Mouse (Mus musculus) neural tube, embryonic 11.5 days (tissue): ENCODE measurements around the gene Trmo. TPM values are rescaled to one million over a fixed set of nuclear protein-coding genes. Genes with fewer than 3 reads are reported as not detected.

ENCODE experiments used
- ATAC-seq: fragments of 200-750 bp; cut with Nextera tagmentation; 2 replicates; pipeline ENCODE4 v1.8.0; 2017; ENCODE audit warnings: moderate number of reproducible peaks, mild to moderate bottlenecking, moderate TSS enrichment, moderate library complexity; ENCODE audit not compliant: insufficient read depth, low FRiP score, low TSS enrichment
- DNase-seq: peaks from one replicate; pipeline ENCODE4 v3.0.0-alpha.2; 2015; ENCODE audit warnings: low spot score
- H3K27ac ChIP-seq: fragments of 300-500 bp; sonication (generic); 2 replicates; pipeline ENCODE4 v1.5.1; 2014; ENCODE audit warnings: low read depth, mild to moderate bottlenecking, low read length
- H3K27me3 ChIP-seq: fragments of 300-500 bp; sonication (generic); 2 replicates; pipeline ENCODE4 v1.6.1; 2014; ENCODE audit warnings: mild to moderate bottlenecking, low read length, mixed read lengths; ENCODE audit not compliant: control insufficient read depth, insufficient read depth
- H3K36me3 ChIP-seq: fragments of 300-500 bp; sonication (generic); 2 replicates; pipeline ENCODE4 v1.6.1; 2014; ENCODE audit warnings: mild to moderate bottlenecking, low read length, moderate library complexity, mixed read lengths; ENCODE audit not compliant: control insufficient read depth, insufficient read depth
- H3K4me1 ChIP-seq: fragments of 300-500 bp; sonication (generic); 2 replicates; pipeline ENCODE4 v1.6.1; 2014; ENCODE audit warnings: low read length, mixed read lengths; ENCODE audit not compliant: control insufficient read depth, insufficient read depth
- H3K4me2 ChIP-seq: fragments of 300-500 bp; sonication (generic); 2 replicates; pipeline ENCODE4 v1.6.1; 2014; ENCODE audit warnings: low read depth, mild to moderate bottlenecking, moderate library complexity
- H3K4me3 ChIP-seq: fragments of 300-500 bp; sonication (generic); 2 replicates; pipeline ENCODE4 v1.5.1; 2014; ENCODE audit warnings: low read depth, low read length
- H3K9ac ChIP-seq: fragments of 300-500 bp; sonication (generic); 2 replicates; pipeline ENCODE4 v1.6.1; 2014; ENCODE audit warnings: mild to moderate bottlenecking, low read length
- H3K9me3 ChIP-seq: fragments of 300-500 bp; sonication (generic); 2 replicates; pipeline ENCODE4 v1.6.1; 2016; ENCODE audit warnings: low read length; ENCODE audit not compliant: control insufficient read depth
- WGBS: fragments of 180-500 bp; shearing (Covaris S2); extraction: QIAGEN DNeasy Blood & Tissue Kit; methylation state at CpG from one replicate; pipeline ENCODE4 v1.1.7; 2014; 5-methylcytosine and 5-hydroxymethylcytosine counted together
- polyA plus RNA-seq: library from polyadenylated mRNA; unstranded; fragments of >200 nt; fragmentation: Nextera tagmentation; extraction: Ambion mirVana; gene quantifications from 2 replicates; pipeline ENCODE4 v1.2.1, GENCODE M21; 2014

The Trmo gene
- polyA plus RNA-seq, 1 experiment from 2014 or later, result 10.5 TPM

DNA sequence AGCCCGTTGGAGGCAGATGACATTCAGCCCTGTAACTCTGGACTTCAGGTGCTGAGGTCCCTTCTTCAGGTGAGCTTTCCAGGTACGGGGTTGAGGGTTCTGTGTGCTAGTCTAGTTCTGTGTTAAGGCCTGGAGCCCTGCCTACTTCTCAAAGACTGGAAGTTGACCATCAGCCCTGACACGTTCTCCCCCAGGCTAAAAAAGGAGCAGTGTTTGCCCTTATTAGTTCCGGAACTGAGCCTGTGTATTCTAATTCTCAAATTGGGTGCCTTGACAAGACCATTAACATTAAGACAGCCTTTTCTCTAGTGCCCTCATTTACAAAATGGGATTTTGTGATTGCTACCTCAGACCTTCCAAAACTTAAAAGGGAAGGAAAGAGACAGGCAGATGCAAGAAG lies 42.1 kb downstream of the Trmo start:
- H3K4me3 ChIP-seq, result no peak overlapping the region
- H3K4me2 ChIP-seq, result no peak overlapping the region
- H3K9me3 ChIP-seq, result no peaks in the 10 kb centered on the region
- no peaks in the 10 kb centered on the region for H3K4me1 ChIP-seq
- no peak overlapping the region for H3K9ac ChIP-seq
- no peak for ATAC-seq
- peaks cover 93% of the 10 kb centered on the region for H3K27me3 ChIP-seq
- whole genome bisulfite sequencing, result 5% methylated on average over 4 of the region's 4 CpGs
- DNase-seq, result peak; percentile 25
- no peaks in the 10 kb centered on the region for H3K36me3 ChIP-seq
- no peak overlapping the region for H3K27ac ChIP-seq

GRCm38 (mm10) chr4:46346221-46346620 lies 43.0 kb downstream of the Trmo start:
- ATAC-seq (no peak), DNase-seq (no peak)
- H3K9me3 ChIP-seq, result no peaks in the 10 kb centered on the region
- H3K4me3 ChIP-seq, result no peak overlapping the region
- no peak overlapping the region for H3K27ac ChIP-seq
- peaks cover 96% of the 10 kb centered on the region for H3K27me3 ChIP-seq
- no peaks in the 10 kb centered on the region for H3K4me1 ChIP-seq
- H3K4me2 ChIP-seq, result no peak overlapping the region
- H3K36me3 ChIP-seq, result no peaks in the 10 kb centered on the region
- WGBS, result 24% methylated on average over 6 of the region's 6 CpGs
- H3K9ac ChIP-seq, result no peak overlapping the region

DNA sequence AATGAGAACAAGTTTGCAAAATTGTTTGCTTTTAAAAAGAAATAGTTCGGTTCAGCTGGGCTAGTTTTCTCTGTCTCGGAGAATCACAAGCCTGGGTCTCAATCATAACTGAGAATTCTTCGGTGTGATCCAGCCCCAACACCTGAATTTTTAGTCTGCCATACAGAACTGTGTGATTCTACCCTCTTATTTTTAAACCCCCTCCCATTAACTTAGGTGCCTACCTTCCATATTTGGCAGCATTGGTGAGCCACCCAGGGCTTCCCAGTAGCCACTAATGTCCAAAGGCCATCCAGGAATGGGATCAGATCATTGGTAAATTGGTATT lies 43.5 kb downstream of the Trmo start:
- Histone ChIP-seq H3K27me3 (peaks cover 97% of the 10 kb centered on the region), H3K4me1 (no peaks in the 10 kb centered on the region), H3K27ac (no peak overlapping the region), H3K9ac (no peak overlapping the region), H3K9me3 (no peaks in the 10 kb centered on the region), H3K4me2 (no peak overlapping the region), H3K4me3 (no peak overlapping the region), H3K36me3 (no peaks in the 10 kb centered on the region)
- no peak for DNase-seq
- 17% methylated on average over 3 of the region's 3 CpGs for WGBS
- no peak for ATAC-seq

- DNase-seq, result peak; percentile 46
- Histone ChIP-seq H3K9ac (no peak overlapping the region), H3K9me3 (no peaks in the 10 kb centered on the region), H3K4me2 (no peak overlapping the region), H3K27me3 (peaks cover 97% of the 10 kb centered on the region), H3K4me1 (no peaks in the 10 kb centered on the region), H3K4me3 (no peak overlapping the region), H3K27ac (no peak overlapping the region), H3K36me3 (no peaks in the 10 kb centered on the region)
- no peak for ATAC-seq
- 1% methylated on average over 60 of the region's 67 CpGs for WGBS
Measured at GRCm38 (mm10) chr4:46345056-46345772, 44.0 kb downstream of the Trmo start.

DNA sequence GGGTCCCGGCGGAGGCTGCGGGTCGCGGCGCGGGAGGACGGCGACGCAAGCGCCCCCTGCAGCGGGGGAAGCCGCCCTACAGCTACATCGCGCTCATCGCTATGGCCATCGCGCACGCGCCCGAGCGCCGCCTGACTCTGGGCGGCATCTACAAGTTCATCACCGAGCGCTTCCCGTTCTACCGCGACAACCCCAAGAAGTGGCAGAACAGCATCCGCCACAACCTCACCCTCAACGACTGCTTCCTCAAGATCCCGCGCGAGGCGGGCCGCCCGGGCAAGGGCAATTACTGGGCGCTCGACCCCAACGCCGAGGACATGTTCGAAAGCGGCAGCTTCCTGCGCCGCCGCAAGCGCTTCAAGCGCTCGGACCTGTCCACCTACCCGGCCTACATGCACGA lies 44.9 kb downstream of the Trmo start:
- 0% methylated on average over 46 of the region's 51 CpGs for WGBS
- peak overlapping the region; percentile 28 for H3K4me3 ChIP-seq
- no peaks in the 10 kb centered on the region for H3K36me3 ChIP-seq
- no peak overlapping the region for H3K27ac ChIP-seq
- ATAC-seq (no peak), DNase-seq (peak; percentile 68)
- no peaks in the 10 kb centered on the region for H3K9me3 ChIP-seq
- H3K9ac ChIP-seq, result no peak overlapping the region
- H3K4me1 ChIP-seq, result no peaks in the 10 kb centered on the region
- peak overlapping the region; percentile 36 for H3K4me2 ChIP-seq
- peaks cover 98% of the 10 kb centered on the region for H3K27me3 ChIP-seq

- H3K36me3 ChIP-seq, result no peaks in the 10 kb centered on the region
- peak within 1 kb of the TSS; percentile 36 for H3K4me2 ChIP-seq
- DNase-seq, result no peak
- peaks cover 98% of the 10 kb centered on the region for H3K27me3 ChIP-seq
- 2% methylated on average over 60 of the region's 70 CpGs for whole genome bisulfite sequencing
- no peak within 1 kb of the TSS for H3K9ac ChIP-seq
- no peaks in the 10 kb centered on the region for H3K9me3 ChIP-seq
- H3K4me3 ChIP-seq, result peak within 1 kb of the TSS; percentile 28
- no peak for ATAC-seq
- no peaks in the 10 kb centered on the region for H3K4me1 ChIP-seq
- H3K27ac ChIP-seq, result no peak within 1 kb of the TSS
Measured at GRCm38 (mm10) chr4:46343596-46344260, 45.5 kb downstream of the Trmo start, which contains the start of gene Foxe1. Gene Foxe1 (plus strand): TSS chr4:46343609.

GRCm38 (mm10) chr4:46342711-46343286 lies 46.4 kb downstream of the Trmo start:
- Histone ChIP-seq H3K4me1 (no peaks in the 10 kb centered on the region), H3K9ac (no peak overlapping the region), H3K27ac (no peak overlapping the region), H3K4me3 (no peak overlapping the region), H3K9me3 (no peaks in the 10 kb centered on the region), H3K27me3 (peaks cover 99% of the 10 kb centered on the region), H3K4me2 (no peak overlapping the region), H3K36me3 (no peaks in the 10 kb centered on the region)
- ATAC-seq (no peak), DNase-seq (peak; percentile 49)
- WGBS, result under 1% methylated on average over 28 of the region's 28 CpGs

GRCm38 (mm10) chr4:46341831-46342680 lies 47.2 kb downstream of the Trmo start:
- H3K4me3 ChIP-seq, result no peak overlapping the region
- H3K9me3 ChIP-seq, result no peaks in the 10 kb centered on the region
- WGBS, result 7% methylated on average over 22 of the region's 22 CpGs
- ATAC-seq (no peak), DNase-seq (peak; percentile 33)
- H3K4me1 ChIP-seq, result no peaks in the 10 kb centered on the region
- peaks cover 99% of the 10 kb centered on the region for H3K27me3 ChIP-seq
- no peaks in the 10 kb centered on the region for H3K36me3 ChIP-seq
- no peak overlapping the region for H3K27ac ChIP-seq
- H3K4me2 ChIP-seq, result no peak overlapping the region
- H3K9ac ChIP-seq, result no peak overlapping the region
